Mouse (Mus musculus) forebrain, postnatal 0 days (tissue): ENCODE measurements around the gene Gm4070. TPM values are rescaled to one million over a fixed set of nuclear protein-coding genes. Genes with fewer than 3 reads are reported as not detected.

Experiments
- polyA plus RNA-seq: library from polyadenylated mRNA; unstranded; fragments of >200 nt; fragmentation: Nextera tagmentation; extraction: Ambion mirVana; gene quantifications from 2 replicates; pipeline ENCODE4 v1.2.1, GENCODE M21; 2015
- total RNA-seq: library from RNA; depleted of rRNA; stranded (reverse); fragments of >200 nt; gene quantifications from 2 replicates; pipeline ENCODE4 v1.2.3, GENCODE M21; 2014; rRNA removed

Gm4070 gene
- total and polyA plus RNA-seq, 2 experiments from 2014 or later, result 0.28 to 0.48 TPM

Other genes starting within 250 kb of the Gm4070 start
- 146 and 157 TPM in 2 replicates for gene Ilk, start 217.4 kb downstream of the Gm4070 start, total RNA-seq
- 159 and 161 TPM in 2 replicates for gene Ilk, start 217.4 kb downstream of the Gm4070 start, polyA plus RNA-seq
- 22.1 and 26.6 TPM in 2 replicates for gene Rrp8, start 216.6 kb downstream of the Gm4070 start, total RNA-seq
- gene Rrp8, start 216.6 kb downstream of the Gm4070 start, polyA plus RNA-seq, result 16.0 and 19.1 TPM in 2 replicates
- gene Taf10, start 209.6 kb downstream of the Gm4070 start, total RNA-seq, result 84.6 and 86.5 TPM in 2 replicates
- 99.9 and 108 TPM in 2 replicates for gene Taf10, start 209.6 kb downstream of the Gm4070 start, polyA plus RNA-seq
- gene Tpp1, start 201.7 kb downstream of the Gm4070 start, total RNA-seq, result 16.8 and 51.2 TPM in 2 replicates
- 38.7 and 40.0 TPM in 2 replicates for gene Tpp1, start 201.7 kb downstream of the Gm4070 start, polyA plus RNA-seq
- gene Dchs1, start 166.3 kb downstream of the Gm4070 start, total RNA-seq, result 62.7 and 98.7 TPM in 2 replicates
- gene Dchs1, start 166.3 kb downstream of the Gm4070 start, polyA plus RNA-seq, result 5.7 and 8.0 TPM in 2 replicates
- 15.0 and 37.1 TPM in 2 replicates for gene Mrpl17, start 142.9 kb downstream of the Gm4070 start, total RNA-seq
- gene Mrpl17, start 142.9 kb downstream of the Gm4070 start, polyA plus RNA-seq, result 192 and 197 TPM in 2 replicates